Comparison of ENCODE assay signal across 9 mouse cellular contexts in genomic region chr2:118779065-118779464, GRCm38 (mm10). TPM values are rescaled to one million over a fixed set of nuclear protein-coding genes. Genes with fewer than 3 reads are reported as not detected.
DNase-seq lines count a peak whose midpoint lies in the region; ATAC-seq lines count a peak whose summit lies in the region.
"Had no signal": no experiment of that assay in that cellular context is flagged by ENCODE, and none has a peak within 500 bp of the region (broad histone marks: within the 10 kb centered on the region; RNA-seq: fewer than 3 reads in every experiment).

No protein-coding gene starts in this region.

- H3K27me3 ChIP-seq in heart, embryonic 11.5 days (ENCODE audit: control insufficient read depth, insufficient read depth, low read length), result peaks cover 7% of the 10 kb centered on the region
- peaks cover 8% of the 10 kb centered on the region; the same call in 1 of the 2 replicates for H3K27me3 ChIP-seq in forebrain, embryonic 13.5 days

- H3K36me3 ChIP-seq in heart, embryonic 11.5 days (ENCODE audit: control insufficient read depth, insufficient read depth, low read length), result no peaks in the 10 kb centered on the region
- no peaks in the 10 kb centered on the region for H3K36me3 ChIP-seq in forebrain, embryonic 13.5 days (ENCODE audit: poor library complexity, severe bottlenecking)
- H3K36me3 ChIP-seq in macrophage (ENCODE audit: inconsistent target), result no peaks in the 10 kb centered on the region

- no peak overlapping the region for H3K27ac ChIP-seq in heart, embryonic 11.5 days (ENCODE audit: low read depth, low read length)
- peak overlapping the region; percentile 44; the same call in 1 of the 2 replicates for H3K27ac ChIP-seq in forebrain, embryonic 13.5 days
- H3K27ac ChIP-seq in macrophage, result no peak overlapping the region

- no peaks in the 10 kb centered on the region for H3K9me3 ChIP-seq in heart, embryonic 11.5 days (replicated peaks; ENCODE audit: control insufficient read depth, low read length)
- no peaks in the 10 kb centered on the region for H3K9me3 ChIP-seq in forebrain, embryonic 13.5 days (replicated peaks)

- peak overlapping the region; percentile 41 for H3K4me3 ChIP-seq in heart, embryonic 11.5 days (ENCODE audit: low read depth, low read length)
- peak overlapping the region; percentile 46 for H3K4me3 ChIP-seq in forebrain, embryonic 13.5 days
- peak overlapping the region; percentile 7; the same call in 1 of the 2 replicates for H3K4me3 ChIP-seq in macrophage (ENCODE audit: inconsistent target)

- WGBS in heart, embryonic 11.5 days (ENCODE audit: insufficient replicate concordance), result 7% methylated on average over 10 of the region's 10 CpGs
- WGBS in forebrain, embryonic 13.5 days, result 5% methylated on average over 10 of the region's 10 CpGs
- 39% methylated on average over 10 of the region's 10 CpGs for WGBS in macrophage (ENCODE audit: missing documents)

- DNase-seq in heart, postnatal 25 days (ENCODE audit: low spot score), result no peak
- peak; percentile 77 for DNase-seq in NIH3T3 (ENCODE audit: low read depth)
- no peak for DNase-seq in left cerebral cortex, postnatal 10 days (ENCODE audit: extremely low spot score in 1 of 2, low spot score in 2 of 2)
- DNase-seq in Muller cell, postnatal 12 days (ENCODE audit: inconsistent ontology term), result no peak

- 0 out of 2 replicates have a peak, but pooled peaks have one; percentile 6 for ATAC-seq in heart, embryonic 11.5 days (replicated peaks; ENCODE audit: insufficient number of reproducible peaks, low FRiP score, low TSS enrichment)
- ATAC-seq in forebrain, embryonic 13.5 days, result peak; percentile 17
- ATAC-seq in erythroid progenitor cell, adult 5-6 weeks (replicated peaks; ENCODE audit: low FRiP score, poor library complexity, severe bottlenecking), result no peak

- no peaks in the 10 kb centered on the region for H3K79me2 ChIP-seq in macrophage (ENCODE audit: inconsistent target)

- peak overlapping the region; percentile 78 for H3K4me2 ChIP-seq in heart, embryonic 11.5 days
- H3K4me2 ChIP-seq in forebrain, embryonic 13.5 days, result peak overlapping the region; percentile 62

- no peak overlapping the region; the same call in 1 of the 2 replicates for H3K9ac ChIP-seq in heart, embryonic 11.5 days (ENCODE audit: low read depth, low read length)
- H3K9ac ChIP-seq in forebrain, embryonic 13.5 days, result peak overlapping the region; percentile 66

- intact Hi-C loops in heart, postnatal 25 days (cut with DNase I), result loop anchor here (2.0 kb wide), 1 partner anchor 34 kb away; the partner anchor contains the start of gene Inafm2
- intact Hi-C loops in left cerebral cortex, postnatal 10 days (cut with DNase I), result no loop called here

- peaks cover 2% of the 10 kb centered on the region; the same call in 1 of the 2 replicates for H3K4me1 ChIP-seq in heart, embryonic 11.5 days (ENCODE audit: control insufficient read depth, insufficient read depth, low read length)
- H3K4me1 ChIP-seq in forebrain, embryonic 13.5 days, result peaks cover 31% of the 10 kb centered on the region

RNA-seq across cellular contexts. Expression of gene Disp2, which starts 0.5 kb away (rescaled TPM):
- polyA plus RNA-seq in heart, embryonic 11.5 days (2014; fragmentation: Nextera tagmentation; extraction: Ambion mirVana), result 0.21 and 0.27 TPM in 2 replicates
- under 1 TPM in 1 of 2 experiments, not detected in 1; 0.03 TPM for total RNA-seq in heart, postnatal 25 days (2021)
- 13.6 and 15.7 TPM in 2 replicates for polyA plus RNA-seq in forebrain, embryonic 13.5 days (2015; fragmentation: Nextera tagmentation; extraction: Ambion mirVana)
- not detected for total RNA-seq in macrophage (2018; cell fraction: chromatin; rRNA removed)
- not detected for total RNA-seq in macrophage (2018; cell fraction: cytosol; rRNA removed)
- not detected for total RNA-seq in macrophage (2018; cell fraction: nucleus; rRNA removed)
- polyA plus RNA-seq in macrophage (2018), result not detected in 3 replicates
- not detected in 2 replicates for total RNA-seq in erythroid progenitor cell, adult 5-6 weeks (2015; ENCODE audit: low replicate concordance)
- 0.26 TPM in 1 of 2 replicates, not detected in the other for total RNA-seq in erythroid progenitor cell, adult 5-6 weeks (2017; ENCODE audit: low replicate concordance)
- total RNA-seq in left cerebral cortex, postnatal 10 days (2021), result 100 to 1,000 TPM; 177 to 187 TPM
- total RNA-seq: neutrophil, adult 5-6 weeks had no signal

RNA-seq across cellular contexts. Expression of gene Phgr1, which starts 6.5 kb away (rescaled TPM):
- polyA plus RNA-seq in heart, embryonic 11.5 days (2014; fragmentation: Nextera tagmentation; extraction: Ambion mirVana), result not detected in 2 replicates
- not detected for total RNA-seq in heart, postnatal 25 days (2021)
- not detected in 2 replicates for polyA plus RNA-seq in forebrain, embryonic 13.5 days (2015; fragmentation: Nextera tagmentation; extraction: Ambion mirVana)
- total RNA-seq in macrophage (2018; cell fraction: chromatin; rRNA removed), result not detected
- total RNA-seq in macrophage (2018; cell fraction: cytosol; rRNA removed), result not detected
- not detected for total RNA-seq in macrophage (2018; cell fraction: nucleus; rRNA removed)
- polyA plus RNA-seq in macrophage (2018), result not detected in 3 replicates
- total RNA-seq in erythroid progenitor cell, adult 5-6 weeks (2015; ENCODE audit: low replicate concordance), result not detected in 2 replicates
- not detected in 2 replicates for total RNA-seq in erythroid progenitor cell, adult 5-6 weeks (2017; ENCODE audit: low replicate concordance)
- not detected for total RNA-seq in left cerebral cortex, postnatal 10 days (2021)
- total RNA-seq: neutrophil, adult 5-6 weeks had no signal

RNA-seq across cellular contexts. Expression of gene Ccdc9b, which starts 16.6 kb away (rescaled TPM):
- 1.0 and 1.3 TPM in 2 replicates for polyA plus RNA-seq in heart, embryonic 11.5 days (2014; fragmentation: Nextera tagmentation; extraction: Ambion mirVana)
- 10 to 100 TPM; 23.0 to 24.2 TPM for total RNA-seq in heart, postnatal 25 days (2021)
- polyA plus RNA-seq in forebrain, embryonic 13.5 days (2015; fragmentation: Nextera tagmentation; extraction: Ambion mirVana), result 1.5 and 2.0 TPM in 2 replicates
- 1 to 10 TPM in 17 of 26 experiments, under 1 TPM in 8, not detected in 1; 0.16 to 3.1 (median 1.5) TPM for total RNA-seq in macrophage (2018; cell fraction: chromatin; rRNA removed)
- total RNA-seq in macrophage (2018; cell fraction: cytosol; rRNA removed), result under 1 TPM; 0.05 to 0.29 (median 0.15) TPM
- 1 to 10 TPM in 6 of 26 experiments, under 1 TPM in 18, not detected in 2; 0.12 to 1.7 (median 0.61) TPM for total RNA-seq in macrophage (2018; cell fraction: nucleus; rRNA removed)
- 0.11 to 0.33 TPM (median 0.20 TPM) in 3 replicates for polyA plus RNA-seq in macrophage (2018)
- total RNA-seq in erythroid progenitor cell, adult 5-6 weeks (2015; ENCODE audit: low replicate concordance), result 2.1 TPM in 1 of 2 replicates, not detected in the other
- total RNA-seq in erythroid progenitor cell, adult 5-6 weeks (2017; ENCODE audit: low replicate concordance), result 0.30 and 0.51 TPM in 2 replicates
- 1 to 10 TPM; 2.3 to 2.4 TPM for total RNA-seq in left cerebral cortex, postnatal 10 days (2021)
- total RNA-seq: neutrophil, adult 5-6 weeks had no signal

RNA-seq across cellular contexts. Expression of gene Inafm2, which starts 33.5 kb away (rescaled TPM):
- 45.4 and 46.7 TPM in 2 replicates for polyA plus RNA-seq in heart, embryonic 11.5 days (2014; fragmentation: Nextera tagmentation; extraction: Ambion mirVana)
- total RNA-seq in heart, postnatal 25 days (2021), result 10 to 100 TPM; 26.7 to 32.4 TPM
- 26.3 and 27.0 TPM in 2 replicates for polyA plus RNA-seq in forebrain, embryonic 13.5 days (2015; fragmentation: Nextera tagmentation; extraction: Ambion mirVana)
- 1 to 10 TPM in 19 of 26 experiments, under 1 TPM in 7; 0.61 to 6.5 (median 2.3) TPM for total RNA-seq in macrophage (2018; cell fraction: chromatin; rRNA removed)
- 10 to 100 TPM in 10 of 26 experiments, 1 to 10 TPM in 16; 5.9 to 13.4 (median 9.3) TPM for total RNA-seq in macrophage (2018; cell fraction: cytosol; rRNA removed)
- 10 to 100 TPM in 5 of 26 experiments, 1 to 10 TPM in 21; 2.3 to 14.3 (median 5.9) TPM for total RNA-seq in macrophage (2018; cell fraction: nucleus; rRNA removed)
- polyA plus RNA-seq in macrophage (2018), result 5.4 to 9.2 TPM (median 8.2 TPM) in 3 replicates
- total RNA-seq in erythroid progenitor cell, adult 5-6 weeks (2015; ENCODE audit: low replicate concordance), result 5.0 and 8.4 TPM in 2 replicates
- 1.3 and 3.6 TPM in 2 replicates for total RNA-seq in erythroid progenitor cell, adult 5-6 weeks (2017; ENCODE audit: low replicate concordance)
- 10 to 100 TPM; 26.1 to 28.5 TPM for total RNA-seq in left cerebral cortex, postnatal 10 days (2021)

RNA-seq across cellular contexts. Expression of gene Knstrn, which starts 34.7 kb away (rescaled TPM):
- polyA plus RNA-seq in heart, embryonic 11.5 days (2014; fragmentation: Nextera tagmentation; extraction: Ambion mirVana), result 117 and 135 TPM in 2 replicates
- 1 to 10 TPM; 1.4 to 1.6 TPM for total RNA-seq in heart, postnatal 25 days (2021)
- 130 and 133 TPM in 2 replicates for polyA plus RNA-seq in forebrain, embryonic 13.5 days (2015; fragmentation: Nextera tagmentation; extraction: Ambion mirVana)
- 10 to 100 TPM in 4 of 26 experiments, 1 to 10 TPM in 21, under 1 TPM in 1; 0.37 to 21.3 (median 3.8) TPM for total RNA-seq in macrophage (2018; cell fraction: chromatin; rRNA removed)
- 1 to 10 TPM in 25 of 26 experiments, under 1 TPM in 1; 0.91 to 7.9 (median 2.0) TPM for total RNA-seq in macrophage (2018; cell fraction: cytosol; rRNA removed)
- 10 to 100 TPM in 1 of 26 experiments, 1 to 10 TPM in 22, under 1 TPM in 3; 0.17 to 15.8 (median 2.6) TPM for total RNA-seq in macrophage (2018; cell fraction: nucleus; rRNA removed)
- 1.0 to 14.5 TPM (median 7.1 TPM) in 3 replicates for polyA plus RNA-seq in macrophage (2018)
- 48.2 and 74.6 TPM in 2 replicates for total RNA-seq in erythroid progenitor cell, adult 5-6 weeks (2015; ENCODE audit: low replicate concordance)
- 156 and 210 TPM in 2 replicates for total RNA-seq in erythroid progenitor cell, adult 5-6 weeks (2017; ENCODE audit: low replicate concordance)
- 1 to 10 TPM; 3.3 to 3.5 TPM for total RNA-seq in left cerebral cortex, postnatal 10 days (2021)

Comparison
In these comparisons a context has a peak if more than half of its experiments do, and no peak if none do; other contexts are left out.
1. RNA of gene Disp2, which starts 0.5 kb away (total RNA-seq): 177 to 187 TPM in left cerebral cortex, postnatal 10 days; 0.03 TPM in heart, postnatal 25 days and 0.26 TPM in erythroid progenitor cell, adult 5-6 weeks; every median in the first group is over 100 times any median in the second.
2. RNA of gene Ccdc9b, which starts 16.6 kb away (total RNA-seq): 23.0 to 24.2 TPM in heart, postnatal 25 days; 2.3 to 2.4 TPM in left cerebral cortex, postnatal 10 days and 0.30 to 2.1 TPM in erythroid progenitor cell, adult 5-6 weeks; every median in the first group is over 4 times any median in the second.
3. Peak in every context shown above with its lines, with median percentiles within 50 percentile points of each other: H3K4me3 ChIP-seq.